Mouse (Mus musculus): ENCODE measurements around the gene Mpdz.
A peak's percentile ranks its signal among the peaks of the same experiment; 100 is the strongest.

The Mpdz gene

GRCm38 (mm10) chr4:81389263-81389662 is 53.4 kb downstream of the Mpdz start:
- no peak for DNase-seq

- no peak for DNase-seq
These were observed 55.0 kb downstream of the Mpdz start for GRCm38 (mm10) chr4:81387644-81388043.

GRCm38 (mm10) chr4:81372355-81372754 is 70.3 kb downstream of the Mpdz start:
- DNase-seq = no peak

- no peak for DNase-seq
These were observed 91.2 kb downstream of the Mpdz start for GRCm38 (mm10) chr4:81351368-81351767.

GRCm38 (mm10) chr4:81348646-81349045 is 94.0 kb downstream of the Mpdz start:
- no peak for DNase-seq

GRCm38 (mm10) chr4:81345141-81345540 is 97.5 kb downstream of the Mpdz start:
- DNase-seq = no peak

- DNase-seq = no peak
These were observed 109.0 kb downstream of the Mpdz start for GRCm38 (mm10) chr4:81333628-81333991.

DNA sequence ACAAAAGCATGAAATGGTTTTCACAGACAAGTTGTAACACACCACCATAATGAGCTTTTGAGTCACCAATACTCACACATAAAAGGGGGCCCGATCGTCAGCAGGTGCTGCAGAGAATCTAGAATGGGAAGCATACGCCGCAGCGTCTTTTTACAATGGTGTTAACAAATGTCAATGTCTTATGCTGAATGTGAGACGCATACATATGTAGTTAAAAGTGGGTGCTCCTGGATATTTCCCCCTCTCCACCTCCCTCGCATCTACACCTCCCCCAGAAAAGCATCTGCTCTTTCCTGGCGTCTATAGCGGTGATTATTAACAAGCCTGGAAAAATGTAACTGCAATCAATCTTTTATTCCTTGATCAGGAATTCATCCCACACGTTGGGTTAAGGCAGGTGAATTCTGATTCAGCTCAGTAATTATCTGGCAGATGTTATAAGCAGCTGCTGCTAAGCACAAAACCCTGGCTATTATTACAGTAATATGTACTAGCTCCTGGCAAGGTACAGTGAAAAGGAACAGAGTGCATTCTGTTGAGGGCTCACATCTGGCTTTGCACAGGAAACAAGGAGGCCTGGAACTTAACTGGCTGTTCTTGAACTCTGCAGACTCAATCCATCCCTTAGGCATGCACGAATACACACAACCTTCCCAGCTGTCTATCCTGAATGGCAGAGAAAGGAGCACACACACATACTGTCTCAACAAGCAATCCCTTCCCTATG is 109.6 kb downstream of the Mpdz start:
- no peak for DNase-seq

GRCm38 (mm10) chr4:81332439-81332841 is 110.2 kb downstream of the Mpdz start:
- no peak for DNase-seq

DNA sequence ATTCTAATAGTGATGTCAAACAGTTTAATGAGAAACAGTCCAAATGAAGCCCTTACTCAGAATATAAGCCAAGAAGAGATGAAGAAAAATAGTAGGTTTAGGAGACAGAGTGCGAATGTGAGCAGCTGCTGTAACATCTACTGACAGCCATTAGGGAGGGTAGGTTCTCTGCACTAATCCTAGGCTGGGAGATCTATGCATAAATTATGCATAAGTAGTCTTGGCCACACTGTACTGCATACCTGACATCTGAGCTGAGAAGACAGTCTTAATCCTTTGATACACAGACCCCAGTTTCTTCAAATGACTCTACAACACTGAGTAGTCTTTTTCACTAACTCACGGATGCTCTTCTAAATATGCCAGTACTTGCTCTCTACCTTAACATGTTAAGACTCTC is 114.9 kb downstream of the Mpdz start:
- no peak for DNase-seq

- DNase-seq = no peak
These were observed 118.8 kb downstream of the Mpdz start for GRCm38 (mm10) chr4:81323853-81324252.

GRCm38 (mm10) chr4:81322232-81322631 is 120.4 kb downstream of the Mpdz start:
- peak; percentile 29 to 48 for DNase-seq

DNA sequence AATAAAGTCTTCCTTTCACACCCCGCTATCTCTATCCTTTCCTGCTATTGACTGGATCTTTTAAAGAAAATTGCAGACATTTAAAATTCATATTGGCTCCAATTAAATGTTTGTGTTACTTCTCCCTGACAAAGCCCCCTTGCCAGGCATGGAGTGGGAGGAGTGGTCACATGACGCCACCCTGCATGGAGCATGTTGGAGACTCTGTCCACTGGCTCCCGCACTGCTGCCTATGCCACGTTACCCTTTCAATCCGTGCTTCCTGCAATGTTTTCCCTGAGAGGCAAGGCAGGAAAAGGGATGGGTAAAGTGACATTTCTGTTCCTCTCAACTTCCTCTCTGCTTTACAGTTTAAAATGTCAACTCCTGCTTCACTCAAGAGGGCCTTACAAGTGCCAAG is 128.0 kb downstream of the Mpdz start:
- DNase-seq = no peak

DNA sequence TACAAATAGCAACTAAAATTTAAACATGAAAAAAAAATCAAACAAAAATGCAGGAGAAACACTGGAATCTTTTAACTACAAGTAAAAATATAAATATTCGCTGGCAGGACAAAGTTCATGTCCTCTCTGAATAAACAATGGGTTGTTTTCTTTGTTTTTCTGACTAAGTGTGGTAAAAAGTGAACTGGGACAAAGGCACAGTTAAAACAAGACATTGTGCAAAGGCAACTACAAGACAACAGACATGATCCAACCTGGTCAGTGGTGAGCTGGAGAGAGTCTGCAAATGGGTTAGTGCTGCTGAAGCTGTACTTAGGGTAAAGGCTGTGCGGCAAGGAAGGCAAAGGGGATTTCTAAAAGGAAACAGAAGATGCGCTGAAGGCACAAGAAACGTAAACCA is 129.4 kb downstream of the Mpdz start:
- DNase-seq = no peak

- no peak for DNase-seq
These were observed 132.5 kb downstream of the Mpdz start for GRCm38 (mm10) chr4:81310168-81310474.

DNA sequence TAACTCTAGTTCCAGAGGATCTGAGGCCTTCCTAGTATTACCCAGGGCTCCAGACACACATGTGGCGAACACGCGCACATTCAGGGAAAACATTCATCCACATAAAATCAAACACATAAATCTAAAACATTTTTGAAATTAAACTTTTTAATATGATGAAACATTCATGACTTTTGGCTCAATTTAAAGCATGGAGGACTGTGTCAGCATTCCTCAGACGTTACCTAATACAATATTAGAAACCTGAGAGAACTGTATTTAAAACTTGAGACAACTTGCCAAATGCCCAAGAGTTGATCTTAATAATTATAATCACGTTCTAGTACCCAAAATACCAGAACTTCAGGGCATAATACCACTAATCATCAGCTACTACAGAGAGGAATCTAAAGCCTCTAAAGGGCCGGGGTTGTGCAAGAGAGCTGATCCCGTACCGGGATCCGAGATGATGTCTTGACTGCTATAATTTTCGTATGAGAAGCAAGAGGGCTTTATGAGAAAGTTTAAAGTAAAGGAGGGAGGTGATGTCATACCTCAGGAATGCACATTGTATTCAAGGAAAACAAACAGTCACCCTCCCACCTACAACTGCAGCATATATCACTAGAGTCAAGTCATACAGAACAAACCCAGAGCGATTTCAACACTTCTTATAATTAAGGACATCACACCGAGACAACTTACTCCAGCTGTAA is 133.0 kb downstream of the Mpdz start:
- DNase-seq = no peak

GRCm38 (mm10) chr4:81307596-81308265 is 134.9 kb downstream of the Mpdz start:
- no peak for DNase-seq

DNA sequence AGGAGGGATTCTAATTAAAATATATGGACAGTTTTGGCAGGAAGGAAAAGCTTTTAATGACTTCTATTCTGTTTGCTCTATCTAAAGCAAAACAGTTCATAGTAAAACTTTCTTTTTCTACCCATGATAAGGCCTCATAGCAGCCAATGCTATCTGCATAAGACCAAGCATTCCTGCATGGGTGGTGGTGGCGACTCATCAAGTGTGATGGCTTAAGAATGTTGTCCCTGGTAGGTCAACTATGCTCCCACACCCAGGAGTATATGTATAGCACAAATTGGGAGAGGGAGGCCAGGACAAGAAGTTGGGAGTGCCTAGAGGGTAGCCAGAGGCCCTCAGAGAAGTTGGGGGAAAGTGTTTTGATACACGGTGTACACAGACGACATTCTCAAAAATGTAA is 140.6 kb downstream of the Mpdz start:
- DNase-seq = no peak

- no peak for DNase-seq
These were observed 144.2 kb downstream of the Mpdz start for GRCm38 (mm10) chr4:81298384-81298783.

DNA sequence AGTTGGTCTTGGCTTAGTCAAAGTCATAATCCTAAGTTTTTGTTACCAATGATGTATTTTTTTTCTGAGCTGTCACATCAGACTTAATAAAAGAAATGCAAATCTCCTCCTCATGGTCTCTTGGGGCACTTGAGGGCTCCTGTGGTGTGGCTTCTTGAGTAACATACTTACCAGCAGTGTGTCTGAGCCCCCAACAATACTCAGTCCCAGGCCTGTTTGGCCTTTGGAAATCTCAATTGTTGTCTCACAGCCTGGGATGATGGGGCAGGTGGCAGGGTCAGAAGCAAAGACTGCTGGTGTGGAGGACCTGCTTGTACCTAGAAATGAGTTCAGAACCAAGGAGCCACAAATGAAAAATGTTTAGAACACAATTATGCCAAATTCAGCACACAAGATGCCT is 149.3 kb downstream of the Mpdz start:
- DNase-seq = no peak

DNA sequence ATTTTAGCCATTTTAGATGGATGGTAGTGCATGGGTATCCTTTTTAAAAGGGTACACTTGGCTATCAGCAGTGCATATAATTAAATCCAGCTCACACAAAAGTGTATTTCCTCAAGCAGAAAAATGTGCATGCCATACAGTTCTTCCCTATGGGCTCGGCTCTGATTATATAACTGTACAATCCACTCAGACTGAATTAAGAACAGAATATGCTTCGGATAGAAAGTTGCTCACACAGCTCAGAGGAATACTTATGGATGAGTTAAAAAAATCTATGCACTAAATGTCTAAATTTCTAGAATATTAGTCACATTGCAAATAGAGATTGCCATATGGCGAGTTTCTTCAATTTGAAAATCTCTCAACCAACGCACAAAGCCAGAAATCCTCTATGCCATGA is 157.1 kb downstream of the Mpdz start:
- no peak for DNase-seq

- no peak for DNase-seq
These were observed 159.0 kb downstream of the Mpdz start for GRCm38 (mm10) chr4:81283611-81284010.

DNA sequence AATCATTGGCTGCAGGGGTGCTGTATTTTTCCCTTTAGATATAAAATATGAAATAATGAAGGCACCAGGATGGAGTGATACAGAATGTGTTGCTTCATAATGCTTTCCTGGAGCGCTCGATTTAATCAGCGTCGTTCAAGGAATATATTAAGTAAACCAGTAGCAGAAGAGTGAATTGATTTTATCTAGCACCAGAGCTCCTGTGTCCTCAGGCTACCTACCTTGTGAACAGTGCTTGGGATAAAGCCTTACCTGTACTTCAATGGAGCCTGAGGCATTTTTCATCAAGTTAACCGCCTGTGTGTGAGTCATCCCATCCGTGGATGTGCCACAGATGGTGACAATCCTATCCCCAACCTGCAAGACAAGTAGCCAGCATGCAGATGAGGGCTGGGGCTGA is 159.5 kb downstream of the Mpdz start:
- DNase-seq = no peak

DNA sequence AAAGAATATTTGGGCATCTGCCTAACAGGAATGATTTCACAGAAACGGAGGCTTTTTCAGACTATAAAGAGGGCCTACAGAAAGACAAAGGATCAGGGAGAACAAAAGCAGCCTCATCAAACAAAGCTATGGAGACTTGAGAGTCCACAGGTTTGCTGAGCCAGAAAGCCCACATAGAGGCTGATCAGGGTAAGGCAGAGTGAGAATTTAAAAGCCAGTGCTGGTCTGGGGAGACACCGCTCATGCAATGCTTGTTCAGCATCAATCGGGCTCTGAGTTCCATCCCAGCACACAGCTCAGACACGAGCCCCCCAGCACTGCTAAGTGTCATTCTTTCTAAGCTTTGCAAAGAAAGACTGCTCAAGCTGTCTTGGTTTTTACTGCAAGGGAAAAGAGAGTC is 162.5 kb downstream of the Mpdz start:
- DNase-seq = no peak
